In genomic region chr9:79233751-79234150, GRCm38 (mm10) we compare ENCODE assay signal across 16 mouse cellular contexts.
"Had no signal": no experiment of that assay in that cellular context is flagged by ENCODE, and none has a peak within 500 bp of the region (broad histone marks: within the 10 kb centered on the region; RNA-seq: fewer than 3 reads in every experiment).

No protein-coding gene starts in this region.

- H3K4me2 ChIP-seq: neural tube, embryonic 12.5 days; neural tube, embryonic 13.5 days; neural tube, embryonic 15.5 days; stomach, embryonic 15.5 days had no signal

- H3K27ac ChIP-seq: neural tube, embryonic 12.5 days; neural tube, embryonic 13.5 days; neural tube, embryonic 15.5 days; stomach, embryonic 15.5 days; stomach, postnatal 0 days had no signal

- H3K9ac ChIP-seq: neural tube, embryonic 12.5 days; neural tube, embryonic 13.5 days; neural tube, embryonic 15.5 days; stomach, embryonic 15.5 days had no signal

- H3K27me3 ChIP-seq: neural tube, embryonic 12.5 days; neural tube, embryonic 13.5 days; neural tube, embryonic 15.5 days; stomach, embryonic 15.5 days had no signal

- DNase-seq: right cerebral cortex, adult 18-20 months; right cerebral cortex, postnatal 14 days; right cerebral cortex, postnatal 25 days; right cerebral cortex, postnatal 4 days; spleen, adult 18-20 months; thymus, adult 18-20 months; thymus, adult 2 months; thymus, postnatal 14 days; thymus, postnatal 25 days; thymus, postnatal 36 days; thymus, postnatal 4 days had no signal

- H3K4me1 ChIP-seq: neural tube, embryonic 12.5 days; neural tube, embryonic 13.5 days; neural tube, embryonic 15.5 days; stomach, embryonic 15.5 days had no signal

- H3K9me3 ChIP-seq: neural tube, embryonic 12.5 days; neural tube, embryonic 13.5 days; neural tube, embryonic 15.5 days; stomach, embryonic 15.5 days had no signal

- H3K4me3 ChIP-seq: neural tube, embryonic 12.5 days; neural tube, embryonic 13.5 days; neural tube, embryonic 15.5 days; stomach, embryonic 15.5 days had no signal

- H3K36me3 ChIP-seq: neural tube, embryonic 12.5 days; neural tube, embryonic 13.5 days; neural tube, embryonic 15.5 days; stomach, embryonic 15.5 days had no signal
